Mouse (Mus musculus): ENCODE data around the gene Obscn.

Obscn gene

DNA sequence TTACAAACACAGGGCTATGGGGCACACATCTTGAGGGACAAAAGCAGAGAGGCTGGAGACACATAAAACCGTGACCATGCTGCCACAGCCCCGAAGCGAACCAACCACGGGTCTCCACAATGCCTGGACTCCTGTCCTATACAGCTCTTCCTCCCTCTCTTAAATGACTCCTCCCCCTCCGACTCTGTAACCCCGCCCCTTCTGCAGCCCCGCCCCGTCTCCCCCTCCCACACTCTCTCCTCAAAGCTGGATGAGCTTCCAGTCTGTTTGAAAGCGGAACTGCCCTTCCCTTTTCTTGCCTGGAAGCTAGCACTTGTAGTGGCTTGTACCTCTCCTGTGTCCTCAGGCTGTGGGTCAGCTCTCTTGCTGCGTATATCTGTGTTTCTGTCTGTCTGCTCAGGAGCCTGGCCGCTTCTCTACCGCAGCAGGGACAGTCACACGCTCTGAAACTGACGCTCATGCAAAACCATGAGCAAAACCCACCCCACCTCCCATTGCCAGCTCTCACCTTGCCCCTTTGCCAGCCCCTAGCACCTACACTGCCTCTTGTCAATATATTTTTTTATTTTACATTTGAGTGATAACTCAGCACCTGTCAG lies 5.7 kb upstream of the Obscn start:
- no peak for DNase-seq (ENCODE audit: low read depth, low spot score)

DNA sequence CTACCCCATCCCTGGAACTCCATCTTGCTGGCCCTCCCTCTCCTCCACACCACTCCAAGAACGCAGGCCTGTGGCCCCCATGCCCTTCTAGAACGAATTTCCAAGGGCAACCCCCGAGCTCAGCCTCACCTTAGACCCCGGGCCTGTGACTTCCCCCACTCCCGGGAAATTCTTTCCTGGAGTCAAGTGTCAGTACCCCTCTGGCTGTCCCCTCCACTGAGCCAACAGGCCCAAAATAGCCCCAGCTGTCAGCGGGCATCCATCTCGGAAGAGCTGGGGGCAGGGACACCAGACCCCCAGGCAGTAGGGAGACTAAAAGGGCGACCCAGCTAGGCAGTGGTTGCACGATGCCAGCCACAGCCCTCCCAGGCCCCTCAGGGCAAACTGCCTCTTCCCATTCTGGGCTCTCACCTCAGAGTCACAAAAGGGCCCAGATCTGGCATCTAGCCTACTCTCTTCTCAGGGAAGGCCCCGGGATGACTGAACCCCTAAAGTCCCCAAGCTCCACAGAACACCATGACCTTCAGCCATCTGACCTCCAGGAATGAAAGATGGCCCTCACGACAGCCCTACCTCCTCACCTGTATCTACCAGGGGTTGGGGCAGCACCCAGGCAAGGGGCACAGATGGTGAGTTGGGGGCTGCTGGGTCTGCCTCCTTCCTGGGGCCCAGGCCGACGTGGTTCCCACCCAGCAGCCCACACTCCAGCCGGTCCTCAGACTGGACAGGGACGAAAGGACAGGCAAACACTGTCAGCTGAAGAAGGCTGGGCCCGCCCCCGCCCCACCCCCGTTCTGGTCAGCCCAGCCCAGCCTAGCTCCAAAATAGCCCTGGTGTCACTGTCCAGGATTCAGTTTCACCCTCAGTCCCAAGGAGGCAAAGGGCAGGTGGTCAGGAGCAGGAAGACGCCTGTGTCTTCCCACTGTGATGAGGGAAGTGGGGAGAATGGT lies 2.6 kb upstream of the Obscn start:
- no peak for DNase-seq (ENCODE audit: low read depth, low spot score)

DNA sequence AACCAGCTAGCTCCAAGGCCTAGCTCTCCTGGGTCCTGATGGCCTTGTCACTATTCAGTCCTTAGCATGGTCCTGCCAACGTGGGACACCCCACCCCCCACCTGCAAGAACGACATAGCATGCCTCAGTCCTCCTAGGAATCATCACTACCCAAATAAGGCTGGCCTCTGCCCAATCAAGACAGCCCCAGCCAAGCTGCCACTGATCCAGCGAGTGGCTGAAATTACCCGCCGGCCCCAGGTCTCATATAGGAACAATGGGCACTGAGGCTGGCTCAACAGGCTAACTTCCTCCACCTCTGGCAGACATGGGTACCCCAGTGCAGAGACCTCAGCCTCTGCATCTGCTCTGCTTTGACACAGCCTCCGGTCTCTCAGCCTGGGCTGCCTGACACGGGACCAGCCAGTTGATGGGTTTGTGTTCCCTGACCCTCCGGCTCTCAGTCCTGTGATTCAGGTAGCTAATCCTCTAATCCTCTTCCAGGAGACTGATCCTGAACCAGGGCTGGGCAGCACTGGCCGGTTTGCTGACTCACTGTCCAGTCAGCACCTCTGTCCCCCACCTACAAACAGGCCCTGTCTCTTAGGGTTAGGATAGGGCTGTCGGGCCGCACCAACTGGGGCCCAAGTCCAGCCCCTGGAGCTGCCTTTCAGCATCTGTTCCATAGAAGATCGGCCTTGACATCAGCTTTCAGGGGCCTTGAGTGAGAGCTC lies 948 bp upstream of the Obscn start:
- no peak for DNase-seq (ENCODE audit: low read depth, low spot score)

DNA sequence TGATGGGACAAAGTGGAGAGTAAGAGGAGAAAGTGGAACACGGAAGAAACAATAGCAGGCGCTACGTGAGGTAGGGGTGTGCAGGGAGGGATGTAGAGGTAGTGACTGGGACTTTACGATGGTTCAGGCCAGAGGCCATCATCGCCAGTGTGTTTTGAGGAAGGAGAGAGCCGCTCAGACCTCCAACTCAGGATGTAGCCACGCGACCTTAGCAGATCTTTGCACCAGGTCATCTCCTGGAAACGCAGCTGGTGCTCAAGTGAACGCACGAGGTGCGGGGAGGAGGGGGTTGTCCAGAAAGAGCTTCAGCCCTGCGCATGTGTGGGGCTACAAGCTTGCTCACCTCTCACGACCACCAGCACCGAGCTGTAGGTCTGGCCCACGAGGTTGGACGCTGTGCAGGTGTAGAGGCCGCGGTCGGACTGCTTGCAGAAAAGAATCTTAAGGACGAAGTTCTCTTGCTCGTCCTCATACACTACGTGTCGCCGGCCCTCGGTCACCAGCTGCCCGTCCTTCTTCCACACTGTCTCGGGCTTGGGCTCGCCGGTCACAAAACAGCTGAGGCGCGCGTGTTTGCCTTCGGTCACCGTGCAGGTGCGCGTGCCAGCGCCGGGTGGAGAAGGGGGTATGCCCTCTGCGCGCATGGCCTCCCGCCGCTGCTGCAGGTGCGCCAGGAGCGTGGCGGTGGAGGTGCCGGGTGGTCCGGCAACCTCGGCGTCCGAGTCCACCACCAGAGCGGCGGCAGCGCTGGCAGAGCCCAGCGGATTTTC lies 966 bp downstream of the Obscn start:
- no peak for DNase-seq (ENCODE audit: low read depth, low spot score)

DNA sequence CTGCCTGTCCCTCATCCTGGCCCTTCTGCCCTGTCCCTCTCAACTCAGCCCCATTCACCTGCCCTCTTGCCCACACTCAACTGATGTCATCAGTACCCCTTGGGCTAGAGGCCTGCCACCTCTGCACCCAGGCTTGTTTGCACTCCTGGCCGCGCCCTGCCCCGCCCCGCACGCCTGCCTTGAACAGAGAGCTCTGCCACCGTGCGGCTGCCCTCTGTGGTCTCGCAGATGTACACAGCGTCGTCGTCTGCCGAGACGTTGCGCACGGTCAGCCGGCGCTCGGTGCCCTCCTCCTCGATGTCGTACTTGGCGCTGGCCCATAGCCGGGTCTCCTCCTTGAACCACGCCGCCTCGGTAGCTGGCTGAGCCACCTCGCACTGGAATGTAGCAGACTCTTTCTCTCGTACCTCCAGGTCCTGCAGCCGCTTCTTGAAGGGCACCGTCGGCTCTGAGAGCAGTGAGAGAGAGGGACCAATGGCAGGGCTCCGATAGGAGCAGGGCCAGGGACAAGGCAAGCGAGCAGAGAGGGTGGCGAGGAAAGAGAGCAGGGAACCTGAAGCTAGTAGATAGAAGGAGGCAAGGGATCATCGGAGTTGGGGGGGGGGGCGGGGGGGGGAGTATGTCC lies 1.7 kb downstream of the Obscn start:
- no peak for DNase-seq (ENCODE audit: low read depth, low spot score)

DNA sequence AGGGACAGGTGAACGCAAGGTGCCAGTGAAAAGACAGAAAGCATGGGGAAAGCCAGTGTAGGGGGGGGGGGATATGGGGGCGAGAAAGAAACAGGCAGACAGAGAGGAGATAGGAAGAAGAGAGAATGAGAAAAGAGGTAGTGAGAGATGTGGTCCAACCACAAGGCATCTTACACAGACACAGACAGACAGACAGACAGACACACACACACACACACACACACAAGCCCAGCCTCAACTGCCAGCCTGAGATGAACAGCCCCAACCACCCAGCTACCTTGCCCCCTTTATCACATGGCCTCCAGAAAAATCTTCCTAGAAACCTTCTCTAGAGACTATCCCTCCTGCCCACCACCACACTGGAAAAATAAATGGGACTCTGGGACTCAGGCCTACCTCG lies 4.1 kb downstream of the Obscn start:
- DNase-seq (ENCODE audit: low read depth, low spot score) = no peak

DNA sequence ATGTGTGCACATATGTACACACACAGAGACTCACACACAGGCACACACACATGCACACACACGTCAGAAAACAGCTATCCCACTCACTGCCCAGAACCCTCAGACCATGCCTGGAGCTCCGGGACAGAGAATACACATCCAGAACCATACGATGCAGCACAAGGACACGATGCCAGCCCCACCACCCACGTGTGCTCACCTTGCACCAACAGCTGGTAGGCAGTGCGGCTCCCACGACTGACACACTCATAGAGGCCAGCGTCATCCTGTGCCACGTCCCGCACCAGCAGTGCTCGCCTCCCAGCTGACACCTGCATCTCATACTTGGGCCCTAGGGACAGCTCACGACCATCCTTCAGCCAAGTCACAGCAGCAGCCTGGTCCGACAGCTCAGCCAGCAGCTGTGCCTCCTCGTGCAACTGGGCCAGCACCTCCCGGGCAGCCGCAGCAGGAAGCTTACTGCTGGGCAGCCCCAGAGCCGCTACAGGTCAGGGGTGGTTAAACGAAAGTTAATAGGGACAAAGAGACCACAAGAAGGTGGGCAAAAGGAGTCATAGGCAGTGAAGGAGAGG lies 4.8 kb downstream of the Obscn start:
- DNase-seq (ENCODE audit: low read depth, low spot score) = no peak

DNA sequence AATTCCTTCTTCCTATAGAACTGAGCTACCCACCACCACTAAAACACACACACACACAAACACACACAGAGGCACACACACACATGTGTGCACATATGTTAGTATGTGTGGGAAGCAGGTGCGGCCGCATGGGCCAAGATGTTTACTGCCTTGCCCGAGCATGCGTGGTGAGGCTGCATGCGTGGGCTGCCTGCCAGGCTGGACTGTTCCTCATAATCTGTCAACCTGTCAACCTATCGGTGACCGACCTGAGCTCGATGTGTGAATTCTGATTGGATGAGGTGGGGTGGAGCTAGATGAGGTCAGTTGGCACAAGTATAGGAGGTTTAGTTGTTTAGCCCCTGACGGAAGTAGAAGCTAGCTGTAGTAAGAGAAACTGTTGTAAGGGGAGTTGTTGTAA lies 5.4 kb downstream of the Obscn start:
- no peak for DNase-seq (ENCODE audit: low read depth, low spot score)

DNA sequence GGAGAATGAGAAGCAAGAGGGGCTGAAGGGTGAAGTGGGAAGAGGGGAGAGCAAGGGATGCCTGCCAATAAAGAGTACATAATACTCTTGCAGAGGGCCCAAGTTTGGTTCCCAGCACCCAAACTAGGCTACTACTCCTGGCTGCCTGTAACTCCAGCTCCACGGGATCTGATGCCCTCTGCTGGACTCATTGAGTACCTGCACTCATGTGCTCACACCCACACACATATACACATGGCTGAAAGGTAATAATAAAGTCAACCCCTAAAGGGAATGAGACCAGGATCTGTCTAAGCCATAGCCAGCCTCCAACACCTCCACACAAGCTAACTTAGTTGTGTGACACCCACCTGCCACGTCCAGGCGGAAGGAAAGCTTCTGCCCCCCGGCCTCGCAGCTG lies 30.3 kb downstream of the Obscn start:
- DNase-seq (ENCODE audit: low read depth, low spot score) = no peak

DNA sequence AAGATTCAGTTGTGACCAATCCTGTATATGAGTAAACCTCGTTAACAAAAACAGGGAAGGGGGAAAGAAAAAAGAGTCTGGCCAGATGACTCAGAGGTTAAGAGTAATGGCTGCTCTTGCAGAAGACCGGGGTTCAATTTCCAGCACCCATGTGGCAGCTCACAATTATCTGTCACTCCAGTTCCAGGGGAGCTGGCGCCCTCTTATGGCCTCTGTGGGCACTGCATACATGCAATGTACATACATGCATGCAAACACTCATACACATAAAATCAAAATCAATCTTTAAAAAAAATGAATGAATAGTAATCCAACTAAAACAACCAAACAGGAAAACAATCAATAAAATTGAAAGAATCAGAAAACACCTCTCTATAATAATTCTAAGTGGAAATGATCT lies 33.9 kb downstream of the Obscn start:
- no peak for DNase-seq (ENCODE audit: low read depth, low spot score)

DNA sequence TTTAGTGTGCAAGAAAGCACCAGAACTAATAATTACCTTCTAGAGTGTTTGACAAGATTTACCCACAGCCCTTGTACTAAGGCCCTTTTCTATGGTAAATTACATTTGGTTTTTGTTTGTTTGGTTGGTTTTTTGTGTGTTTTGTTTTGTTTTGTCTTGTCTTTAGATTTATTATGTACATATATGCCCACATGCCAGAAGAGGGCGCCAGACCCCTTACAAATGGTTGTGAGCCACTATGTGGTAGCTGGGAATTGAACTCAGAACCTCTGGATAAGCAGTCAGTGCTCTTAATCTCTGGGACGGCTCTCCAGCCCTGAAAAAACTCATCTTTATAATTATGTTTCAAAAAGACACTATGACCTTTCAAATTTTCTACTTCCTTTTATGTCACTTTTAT lies 37.9 kb downstream of the Obscn start:
- peak; percentile 26 for DNase-seq (ENCODE audit: low read depth, low spot score)

DNA sequence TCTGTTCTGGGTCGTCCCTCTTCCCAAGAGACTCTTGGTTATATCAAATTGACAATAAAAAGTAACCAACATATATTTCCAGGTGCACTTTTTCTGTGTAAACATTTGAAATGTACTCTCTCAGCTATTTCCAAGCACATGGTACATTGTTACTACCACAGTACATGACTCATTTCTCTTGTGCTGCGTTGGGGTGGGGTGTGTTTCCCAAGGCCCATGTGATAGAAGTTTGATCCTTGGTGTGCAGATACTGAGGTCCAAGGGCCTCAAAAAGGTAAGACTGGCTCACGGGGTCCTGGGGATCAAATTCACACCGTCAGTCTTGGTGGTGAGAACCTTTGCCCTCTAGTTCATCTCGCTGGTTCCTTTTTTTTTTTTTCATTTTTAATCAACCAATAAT lies 38.4 kb downstream of the Obscn start:
- DNase-seq (ENCODE audit: low read depth, low spot score) = no peak

DNA sequence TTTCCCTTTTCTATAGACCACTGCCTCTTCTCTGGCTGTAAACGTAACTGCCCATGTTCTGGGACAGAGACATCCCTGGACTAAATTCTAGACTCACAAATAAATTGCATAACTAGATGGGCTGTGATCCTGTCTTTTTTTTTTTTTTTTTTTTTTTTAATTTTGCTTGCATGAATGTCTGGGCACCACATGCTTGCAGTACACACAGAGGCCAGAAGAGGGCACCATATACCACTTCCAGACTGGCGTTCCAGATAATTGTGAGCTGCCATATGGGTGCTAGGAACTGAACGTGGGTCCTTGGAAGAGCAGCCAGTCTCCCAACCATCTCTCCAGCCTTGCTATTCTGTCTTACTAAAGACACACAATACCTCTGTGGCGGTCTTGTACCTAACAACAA lies 42.0 kb downstream of the Obscn start:
- DNase-seq (ENCODE audit: low read depth, low spot score) = no peak

DNA sequence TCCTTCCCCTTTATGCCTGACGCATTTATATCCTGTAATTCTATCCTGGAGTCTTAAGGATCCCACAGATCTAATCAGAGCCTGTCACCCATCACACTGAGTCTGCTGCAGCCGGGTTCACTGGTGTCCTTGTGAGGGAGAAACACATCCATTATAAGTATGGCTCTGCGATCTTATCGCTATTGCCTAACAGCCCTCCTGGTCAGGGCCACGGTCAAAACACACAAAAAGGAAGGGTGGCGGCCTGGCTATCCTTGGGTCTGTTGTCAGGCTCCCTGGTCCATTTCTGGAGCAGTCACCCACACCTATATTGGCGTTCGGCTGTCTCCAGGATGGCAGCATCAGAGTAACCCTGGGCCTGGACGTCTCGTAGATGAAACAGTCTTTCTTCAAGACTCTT lies 48.6 kb downstream of the Obscn start:
- no peak for DNase-seq (ENCODE audit: low read depth, low spot score)

DNA sequence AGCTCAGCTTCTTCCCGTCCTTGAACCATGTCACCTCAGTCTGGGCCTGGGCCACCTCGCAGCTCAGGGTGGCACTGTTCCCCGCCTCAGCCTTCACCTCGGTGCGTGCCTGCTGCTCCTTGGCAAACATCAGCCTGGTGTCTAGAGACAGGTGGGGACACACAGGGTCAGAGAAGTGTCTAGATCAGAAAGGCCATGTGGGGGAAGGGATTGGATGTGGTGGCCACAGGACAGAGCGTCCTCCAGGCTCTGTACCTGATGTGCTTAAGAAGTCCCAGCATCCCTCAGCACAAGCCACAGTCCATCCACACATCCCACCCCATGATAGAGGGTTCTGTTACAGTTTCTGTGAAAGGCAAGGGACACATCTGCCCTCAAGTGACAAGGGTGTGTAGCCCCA lies 51.0 kb downstream of the Obscn start:
- DNase-seq (ENCODE audit: low read depth, low spot score) = no peak

DNA sequence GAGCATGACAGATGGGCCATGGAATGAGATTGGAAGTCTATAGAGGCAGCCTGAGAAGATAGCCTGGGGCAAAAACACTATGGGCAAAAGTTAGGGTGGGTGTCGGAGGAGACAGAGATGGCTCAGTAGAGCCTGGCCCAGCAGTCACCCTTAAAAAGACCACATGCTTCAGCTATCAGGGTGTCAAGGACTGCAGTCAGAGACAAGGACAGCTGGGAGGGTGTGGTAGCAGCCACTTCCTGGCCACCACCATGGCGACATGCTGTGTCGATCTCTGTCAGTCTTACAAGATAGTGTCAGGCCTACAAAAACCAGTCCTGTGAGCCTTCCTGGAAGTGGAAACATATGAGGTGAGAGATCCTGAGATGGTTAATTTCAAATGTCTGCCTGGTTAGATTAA lies 53.1 kb downstream of the Obscn start:
- no peak for DNase-seq (ENCODE audit: low read depth, low spot score)

DNA sequence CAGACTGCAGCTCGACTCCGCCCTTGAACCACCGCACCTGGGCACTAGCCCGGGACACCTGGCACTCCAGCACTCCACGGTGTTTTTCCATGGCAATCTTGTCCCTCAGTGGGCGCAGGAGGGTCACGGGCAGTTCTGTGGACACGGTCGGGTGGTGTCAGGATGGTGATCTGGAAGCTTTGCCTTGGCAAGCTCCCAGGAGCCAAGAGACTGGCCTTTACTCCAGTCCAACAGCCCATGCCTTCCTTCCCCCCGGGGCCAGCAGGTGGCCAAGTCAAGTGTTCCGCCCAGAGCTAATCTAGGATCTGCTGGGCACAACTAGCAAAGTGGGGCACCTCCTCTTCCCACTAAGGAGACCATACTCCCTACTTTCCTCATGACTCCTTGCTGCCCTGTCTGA lies 57.9 kb downstream of the Obscn start:
- no peak for DNase-seq (ENCODE audit: low read depth, low spot score)

DNA sequence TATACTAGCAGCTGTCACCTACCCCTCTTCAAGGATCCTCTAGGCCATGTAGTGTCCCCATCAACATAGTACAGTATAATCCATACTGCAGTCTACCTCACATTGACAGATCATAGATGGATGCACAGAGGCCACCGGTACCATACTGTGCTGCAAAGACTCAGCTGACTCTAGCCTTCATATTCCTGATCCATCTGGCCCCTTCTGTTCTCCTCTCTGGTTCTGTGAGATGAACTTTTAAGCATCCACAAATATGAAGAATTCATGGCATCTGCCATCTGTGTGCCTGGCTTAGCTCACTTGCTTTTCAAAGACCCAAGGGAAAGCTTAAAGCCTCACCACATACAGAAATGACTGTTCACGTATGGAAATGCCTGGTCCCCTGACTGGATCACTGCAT lies 65.9 kb downstream of the Obscn start:
- no peak for DNase-seq (ENCODE audit: low read depth, low spot score)

DNA sequence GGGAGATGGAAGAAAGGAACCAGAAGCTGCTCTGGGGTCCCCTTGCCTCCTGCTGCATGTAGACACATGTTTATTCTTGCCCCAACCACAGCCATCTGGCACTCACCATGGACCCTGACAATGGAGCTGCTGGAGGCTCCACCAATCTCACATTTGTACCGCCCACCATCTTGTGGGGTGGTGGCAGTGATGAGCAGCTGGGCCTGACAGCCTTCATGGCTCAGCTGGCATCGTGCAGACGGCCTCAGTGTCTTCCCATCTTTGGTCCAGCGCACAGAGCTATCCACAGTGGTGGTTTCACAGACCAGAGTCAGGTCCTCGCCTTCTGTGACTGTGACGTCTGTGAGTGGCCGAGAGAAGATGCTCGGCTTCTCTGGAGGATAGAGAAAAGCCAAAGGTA lies 67.3 kb downstream of the Obscn start:
- no peak for DNase-seq (ENCODE audit: low read depth, low spot score)

DNA sequence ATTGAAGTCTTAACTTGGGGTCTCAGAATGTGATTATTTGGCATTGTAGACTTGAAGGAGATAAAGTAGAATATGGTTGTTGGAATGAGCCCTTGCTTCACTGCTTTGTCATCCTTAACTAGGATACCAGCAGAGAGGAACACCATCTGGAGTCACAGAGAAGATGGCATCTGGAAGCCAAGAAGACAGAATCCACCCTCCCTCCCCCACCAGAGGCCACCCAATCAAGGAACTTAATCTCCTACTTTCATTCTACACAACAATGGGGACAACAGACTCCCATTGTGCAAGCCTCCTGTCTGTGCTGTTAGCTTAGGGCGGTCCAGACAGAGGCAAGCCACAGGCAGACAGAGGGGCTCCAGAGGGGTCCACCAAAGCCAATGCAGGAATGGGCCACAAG lies 67.8 kb downstream of the Obscn start:
- DNase-seq (ENCODE audit: low read depth, low spot score) = no peak

DNA sequence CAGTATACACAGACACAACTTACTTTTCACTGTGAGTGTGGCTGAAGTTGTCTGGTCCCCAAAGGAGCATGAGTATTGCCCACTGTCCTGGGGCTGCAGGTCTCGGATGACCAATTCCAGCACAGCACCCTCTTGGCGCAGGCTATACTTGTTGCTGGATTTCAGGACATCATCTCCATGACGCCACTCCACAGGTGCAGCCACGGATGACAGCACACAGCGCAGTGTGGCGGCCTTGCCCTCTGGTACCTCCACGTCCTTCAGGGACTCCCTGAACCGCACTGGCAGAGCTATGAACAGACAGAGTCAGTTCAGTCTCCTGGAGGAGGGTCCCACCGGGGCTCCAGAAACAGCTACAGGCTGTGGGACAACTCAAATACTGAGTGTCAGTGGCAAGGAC lies 68.3 kb downstream of the Obscn start:
- DNase-seq (ENCODE audit: low read depth, low spot score) = no peak
